Mouse (Mus musculus): ENCODE data around the gene Nploc4.
A peak's percentile ranks its signal among the peaks of the same experiment; 100 is the strongest.
"Not testable (repeated sequence)": the region's sequence is repeated elsewhere in the genome, so short reads cannot be mapped to it uniquely, and the experiment has no call there.

Nploc4 gene

GRCm38 (mm10) chr11:120442765-120443280, 5.3 kb upstream of the Nploc4 start:
- no peak for DNase-seq (ENCODE audit: low read depth)

- no peak for DNase-seq (ENCODE audit: low read depth)
Measured at GRCm38 (mm10) chr11:120442344-120442743, 4.8 kb upstream of the Nploc4 start, which contains the start of gene Tspan10. Gene Tspan10 (plus strand): TSS chr11:120442644.

- no peak for DNase-seq (ENCODE audit: low read depth)
Measured at GRCm38 (mm10) chr11:120437857-120438385, 413 bp upstream of the Nploc4 start.

GRCm38 (mm10) chr11:120426727-120427126, 10.8 kb downstream of the Nploc4 start:
- no peak for DNase-seq (ENCODE audit: low read depth)

- no peak for DNase-seq (ENCODE audit: low read depth)
Measured at GRCm38 (mm10) chr11:120423569-120424295, 13.8 kb downstream of the Nploc4 start.

GRCm38 (mm10) chr11:120422651-120423568, 14.6 kb downstream of the Nploc4 start:
- no peak for DNase-seq (ENCODE audit: low read depth)

- DNase-seq (ENCODE audit: low read depth), result no peak
Measured at GRCm38 (mm10) chr11:120418592-120418991, 18.9 kb downstream of the Nploc4 start.

GRCm38 (mm10) chr11:120417852-120418251, 19.7 kb downstream of the Nploc4 start:
- DNase-seq (ENCODE audit: low read depth), result no peak

- DNase-seq (ENCODE audit: low read depth), result not testable (repeated sequence)
Measured at GRCm38 (mm10) chr11:120413621-120414020, 23.9 kb downstream of the Nploc4 start.

- no peak for DNase-seq (ENCODE audit: low read depth)
Measured at GRCm38 (mm10) chr11:120406445-120406844, 31.1 kb downstream of the Nploc4 start.

GRCm38 (mm10) chr11:120405867-120406266, 31.6 kb downstream of the Nploc4 start:
- DNase-seq (ENCODE audit: low read depth), result peak; percentile 37

- DNase-seq (ENCODE audit: low read depth), result no peak
Measured at GRCm38 (mm10) chr11:120404814-120405213, 32.7 kb downstream of the Nploc4 start.

- DNase-seq (ENCODE audit: low read depth), result no peak
Measured at GRCm38 (mm10) chr11:120399319-120399718, 38.2 kb downstream of the Nploc4 start.

- DNase-seq (ENCODE audit: low read depth), result no peak
Measured at GRCm38 (mm10) chr11:120397602-120398001, 39.9 kb downstream of the Nploc4 start.

- no peak for DNase-seq (ENCODE audit: low read depth)
Measured at GRCm38 (mm10) chr11:120395661-120396060, 41.8 kb downstream of the Nploc4 start.

GRCm38 (mm10) chr11:120388580-120388979, 48.9 kb downstream of the Nploc4 start:
- no peak for DNase-seq (ENCODE audit: low read depth)

- DNase-seq (ENCODE audit: low read depth), result no peak
Measured at GRCm38 (mm10) chr11:120387157-120387556, 50.4 kb downstream of the Nploc4 start.

GRCm38 (mm10) chr11:120386632-120387031, 50.9 kb downstream of the Nploc4 start:
- no peak for DNase-seq (ENCODE audit: low read depth)

GRCm38 (mm10) chr11:120382509-120382908, 55.0 kb downstream of the Nploc4 start:
- no peak for DNase-seq (ENCODE audit: low read depth)

GRCm38 (mm10) chr11:120381157-120381556, 56.4 kb downstream of the Nploc4 start:
- no peak for DNase-seq (ENCODE audit: low read depth)

GRCm38 (mm10) chr11:120380271-120380670, 57.2 kb downstream of the Nploc4 start:
- no peak for DNase-seq (ENCODE audit: low read depth)
